Mouse (Mus musculus) kidney, postnatal 25 days (tissue): ENCODE data around the gene Exoc6.

Source experiments
- DNase-seq, 2 experiments: peaks; one replicate each; pipeline ENCODE4 v3.0.0; 2021; ENCODE audit warnings: mixed read lengths in 2 of 2

Gene Exoc6

DNA sequence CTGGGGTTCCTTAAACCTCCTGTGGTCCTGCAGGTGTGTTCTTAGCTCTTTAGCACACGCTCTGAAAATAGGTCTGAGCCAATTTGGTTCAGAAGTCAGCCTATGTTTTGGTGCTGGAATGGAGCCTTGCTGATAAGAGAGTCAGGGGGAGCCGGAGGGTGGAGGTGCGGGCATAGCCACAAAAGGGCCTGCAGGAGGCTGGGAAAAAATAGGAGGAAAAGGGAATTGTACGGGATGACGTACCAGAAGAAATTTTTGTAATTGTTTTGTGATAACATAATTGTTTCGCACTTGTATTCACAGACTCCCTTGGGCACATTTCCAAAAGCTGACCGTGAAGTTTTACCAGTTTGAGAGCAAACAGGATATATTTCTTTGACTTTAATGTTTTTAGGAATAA, 10.0 kb upstream of the Exoc6 start:
- peak in 1 of 2 experiments; percentile 49 for DNase-seq

DNA sequence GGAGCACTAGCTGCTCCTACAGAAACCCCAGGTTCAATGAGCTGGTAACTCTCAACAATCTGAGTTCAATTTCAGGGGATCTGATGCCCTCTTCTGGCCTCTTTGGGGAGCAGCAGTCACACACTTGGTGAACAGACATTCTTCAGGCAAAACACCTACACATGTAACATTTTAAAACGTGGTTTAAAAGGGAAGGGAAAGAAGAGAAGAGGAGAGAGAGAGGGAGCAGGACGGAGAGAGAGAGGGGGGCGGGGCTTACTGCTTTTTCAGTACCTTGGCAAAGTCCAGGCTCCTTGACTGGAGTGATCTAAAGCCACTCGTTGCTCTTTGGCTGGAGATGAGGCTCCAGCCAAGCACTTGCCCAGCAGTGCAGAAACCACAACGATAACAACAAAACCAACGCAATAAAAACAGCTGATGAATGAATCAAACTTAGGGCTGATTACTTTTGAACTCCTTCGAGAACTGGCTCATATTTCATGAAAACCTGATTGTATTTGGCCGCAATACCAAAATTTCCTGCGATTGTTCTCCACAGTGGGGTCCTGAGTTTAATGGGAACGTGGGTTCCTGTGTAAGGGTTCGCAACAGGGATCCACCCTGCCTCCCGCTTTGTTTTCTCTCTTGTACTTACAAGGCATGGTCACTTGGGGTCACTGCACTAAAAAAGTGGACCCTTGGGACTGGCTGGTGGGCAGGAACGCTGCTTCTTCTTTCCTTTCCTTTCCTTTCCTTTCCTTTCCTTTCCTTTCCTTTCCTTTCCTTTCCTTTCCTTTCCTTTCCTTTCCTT, 6.5 kb upstream of the Exoc6 start:
- peak; percentile 66 to 70 for DNase-seq

DNA sequence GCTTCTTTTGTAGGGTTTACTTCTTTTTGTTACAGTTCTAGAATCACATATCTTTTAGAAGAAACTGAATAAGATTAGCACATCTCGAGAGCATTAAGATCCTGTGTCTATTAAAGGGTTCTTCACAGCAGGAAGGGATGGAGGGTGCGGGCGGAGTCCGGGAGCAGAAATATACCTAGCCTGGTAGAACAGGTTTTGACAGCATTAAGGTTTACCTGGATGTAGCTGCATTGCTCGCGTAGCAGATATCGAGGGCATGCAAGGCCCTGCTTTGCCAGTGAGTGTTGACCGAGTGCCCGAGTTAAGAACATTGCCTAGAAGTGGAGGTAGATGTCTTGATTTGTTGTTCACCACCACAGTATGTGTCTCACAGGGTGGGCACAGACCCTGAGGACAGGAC, 5.7 kb upstream of the Exoc6 start:
- no peak for DNase-seq

DNA sequence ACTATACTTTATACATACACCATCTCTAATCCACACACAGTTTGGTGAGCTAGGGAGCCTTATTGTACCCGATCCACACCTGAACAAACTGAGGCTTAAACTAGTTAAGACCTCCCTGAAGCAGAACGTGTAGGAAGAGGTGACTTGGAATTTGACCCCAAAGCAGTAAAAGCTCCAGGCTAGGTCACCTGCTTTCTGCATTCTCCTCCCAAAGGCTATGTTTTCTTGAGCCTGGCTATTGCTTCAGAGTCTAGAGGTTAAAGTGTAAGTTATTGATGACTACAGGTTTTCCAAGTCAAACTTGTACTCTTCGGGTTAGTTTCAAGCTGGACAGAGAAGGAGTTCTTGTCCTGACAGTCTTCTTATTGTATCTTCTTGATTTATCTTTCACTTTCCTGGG, 5.0 kb upstream of the Exoc6 start:
- no peak for DNase-seq

DNA sequence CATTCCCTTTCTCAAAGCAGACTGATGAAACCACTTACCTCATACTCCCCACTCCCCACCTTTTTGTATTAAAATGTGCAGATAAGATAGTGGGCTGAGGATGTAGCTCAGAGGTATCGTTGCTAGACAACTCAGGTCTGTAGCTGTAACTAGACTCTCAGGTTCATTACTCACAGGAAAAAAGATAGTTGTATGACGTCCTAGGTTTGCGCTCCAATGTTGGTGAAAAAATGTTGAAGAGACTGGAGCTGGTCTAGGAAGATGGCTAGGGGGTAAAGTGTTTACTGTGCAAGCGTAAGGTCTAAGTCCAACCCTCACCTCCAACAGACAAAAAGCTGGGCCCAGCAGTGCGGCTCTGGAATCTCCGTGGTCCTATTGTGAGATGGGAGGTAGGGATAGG, 4.5 kb upstream of the Exoc6 start:
- DNase-seq: no peak

DNA sequence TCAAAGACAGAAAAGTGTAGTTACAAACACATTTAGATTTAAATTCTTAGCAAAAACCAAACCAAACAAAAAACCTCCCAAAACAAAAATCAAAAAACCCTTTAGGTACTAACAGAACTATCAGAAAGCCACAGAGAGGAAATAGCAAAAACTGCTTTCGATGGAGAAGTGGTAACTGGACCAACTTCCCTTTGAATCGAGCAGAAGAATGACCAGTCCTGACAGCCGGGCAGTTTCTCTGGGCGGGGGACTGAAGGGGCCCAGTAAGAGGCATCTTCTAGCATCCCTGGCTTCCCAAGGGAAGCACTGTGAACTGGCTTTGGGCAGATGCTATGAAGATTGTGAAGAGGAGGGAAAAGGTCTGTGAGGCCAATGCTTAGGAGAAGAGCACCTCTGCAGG, 3.4 kb upstream of the Exoc6 start:
- no peak for DNase-seq

DNA sequence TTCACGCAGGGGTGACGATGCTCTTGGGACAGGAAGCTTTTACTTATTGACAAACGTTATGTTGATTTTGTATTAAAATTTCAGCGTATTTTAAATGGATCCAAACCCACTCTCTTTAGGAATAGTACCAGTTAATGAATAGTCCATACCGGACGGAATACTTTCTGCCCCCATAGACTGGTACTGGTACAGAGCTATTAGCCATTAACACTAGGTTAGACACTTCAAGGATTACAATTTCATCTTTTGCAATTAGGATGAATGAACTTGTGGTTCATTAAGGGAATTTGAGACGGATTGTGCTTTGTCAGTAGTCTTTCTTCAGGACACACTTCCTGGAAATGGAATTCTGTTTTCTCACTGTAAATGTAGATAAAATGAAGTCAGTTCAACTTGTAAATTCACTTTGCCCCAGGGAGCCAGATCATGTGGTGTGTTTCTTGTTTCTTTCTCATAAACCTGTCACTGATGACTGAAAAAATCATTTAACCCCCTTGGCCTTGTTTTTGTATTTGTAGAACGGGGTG, 885 bp downstream of the Exoc6 start:
- DNase-seq: no peak

DNA sequence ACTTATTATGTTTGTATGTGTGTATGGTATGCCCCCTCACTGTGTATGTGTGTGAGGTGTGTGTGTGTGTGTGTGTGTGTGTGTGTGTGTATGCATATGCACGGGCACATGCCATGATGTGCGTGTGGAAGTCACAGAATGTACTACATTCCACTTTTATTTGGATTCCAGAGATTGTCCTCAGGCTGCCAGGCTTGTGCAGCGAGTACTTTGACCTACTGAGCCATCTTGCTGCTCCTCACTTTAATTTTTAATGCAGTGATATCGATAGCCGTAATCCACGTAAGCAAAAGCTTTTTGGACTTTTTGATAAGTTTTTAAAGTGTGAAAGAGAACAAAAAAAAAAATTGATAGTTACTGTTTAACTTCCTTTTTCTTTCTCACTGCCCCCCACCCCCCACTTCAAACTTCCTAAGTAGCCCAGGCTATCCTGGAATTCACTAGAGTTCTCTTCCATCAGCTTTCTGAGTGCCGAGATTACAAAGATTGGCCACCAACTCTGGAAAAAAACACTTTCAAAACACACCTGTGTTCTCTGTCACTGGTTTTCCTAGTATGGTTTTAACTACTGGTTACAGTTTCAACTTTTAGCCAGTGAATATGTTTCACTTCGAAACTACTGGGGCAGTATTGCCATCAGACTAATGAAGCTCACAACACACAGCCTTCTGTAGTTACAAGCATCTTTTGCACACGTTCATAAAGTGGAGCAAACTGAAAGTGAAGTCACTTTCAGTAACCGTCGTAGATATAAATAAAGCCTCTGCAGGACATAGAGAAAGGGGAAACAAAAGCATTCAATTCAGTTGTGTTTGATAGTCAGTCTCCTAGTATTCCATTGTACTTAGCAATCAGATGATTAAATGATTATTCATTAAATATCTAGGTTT, 3.4 kb downstream of the Exoc6 start:
- peak in 1 of 2 experiments; percentile 45 for DNase-seq

DNA sequence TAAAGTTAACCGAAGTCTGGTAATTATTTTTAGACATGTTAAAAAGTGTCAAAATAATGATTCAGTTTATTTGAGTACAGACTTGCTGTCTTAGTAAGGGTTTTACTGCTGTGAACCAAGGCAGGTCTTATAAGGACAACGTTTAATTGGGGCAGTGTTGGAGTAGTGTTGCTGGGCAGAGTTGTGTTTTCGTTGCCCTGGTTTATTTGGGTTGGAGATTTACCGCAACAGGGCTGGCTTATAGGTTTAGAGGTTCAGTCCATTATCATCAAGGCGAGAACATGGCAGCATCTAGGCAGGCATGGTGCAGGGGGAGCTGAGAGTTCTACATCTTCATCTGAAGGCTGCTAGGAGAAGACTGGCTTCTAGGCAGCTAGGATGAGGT, 4.0 kb downstream of the Exoc6 start:
- DNase-seq: peak in 1 of 2 experiments; percentile 49

DNA sequence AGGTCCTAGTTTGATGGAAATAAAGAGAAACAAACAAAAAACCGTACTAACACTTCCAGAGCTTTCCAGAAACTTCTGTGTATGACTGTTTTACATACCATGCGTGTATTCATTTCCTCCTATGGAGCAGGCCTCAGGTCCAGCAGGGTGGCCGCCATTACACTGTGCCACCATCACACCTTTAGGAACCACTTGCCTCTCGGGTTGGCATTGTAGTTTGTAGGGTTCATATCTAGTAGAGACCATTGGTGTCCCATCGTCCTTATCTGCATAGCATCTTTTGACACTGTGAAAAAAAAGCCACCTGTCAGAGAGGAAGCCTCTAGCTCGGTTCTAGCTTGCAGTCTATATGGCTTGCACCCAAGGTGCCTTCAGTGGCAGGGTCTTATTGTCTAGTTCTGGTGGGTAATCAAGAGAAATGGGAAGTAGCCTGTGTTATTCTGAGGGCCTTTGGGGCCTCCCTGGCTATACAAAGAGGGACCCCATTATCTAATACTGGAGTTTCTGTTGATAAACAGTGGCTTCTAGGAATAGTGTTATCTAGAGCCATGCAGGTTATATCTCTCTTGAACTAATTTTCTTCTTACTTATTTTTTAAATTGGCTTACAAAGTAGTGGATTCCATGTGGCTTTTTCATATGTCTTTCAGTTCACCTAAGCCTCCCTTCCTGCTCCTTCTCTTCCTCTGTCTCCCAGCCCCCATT, 5.8 kb downstream of the Exoc6 start:
- DNase-seq: no peak

DNA sequence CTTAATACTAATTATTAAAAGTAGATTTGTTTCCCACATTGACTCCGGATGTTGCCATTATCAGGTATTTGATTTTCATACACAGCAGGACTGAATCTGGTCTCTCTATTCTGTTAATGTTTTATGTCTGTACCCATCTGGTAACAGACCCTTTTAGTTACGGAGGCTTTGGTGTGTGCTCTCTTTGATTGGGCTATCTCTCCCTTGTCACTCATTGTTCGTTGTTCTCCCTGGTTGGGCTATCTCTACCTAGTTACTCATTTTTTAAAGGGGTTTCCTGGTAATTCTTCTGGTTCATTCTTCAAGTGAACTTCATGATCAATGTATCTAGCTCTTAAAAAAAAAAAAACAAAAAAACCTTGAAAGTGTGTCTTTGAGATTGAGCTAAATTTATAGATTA, 7.7 kb downstream of the Exoc6 start:
- no peak for DNase-seq

DNA sequence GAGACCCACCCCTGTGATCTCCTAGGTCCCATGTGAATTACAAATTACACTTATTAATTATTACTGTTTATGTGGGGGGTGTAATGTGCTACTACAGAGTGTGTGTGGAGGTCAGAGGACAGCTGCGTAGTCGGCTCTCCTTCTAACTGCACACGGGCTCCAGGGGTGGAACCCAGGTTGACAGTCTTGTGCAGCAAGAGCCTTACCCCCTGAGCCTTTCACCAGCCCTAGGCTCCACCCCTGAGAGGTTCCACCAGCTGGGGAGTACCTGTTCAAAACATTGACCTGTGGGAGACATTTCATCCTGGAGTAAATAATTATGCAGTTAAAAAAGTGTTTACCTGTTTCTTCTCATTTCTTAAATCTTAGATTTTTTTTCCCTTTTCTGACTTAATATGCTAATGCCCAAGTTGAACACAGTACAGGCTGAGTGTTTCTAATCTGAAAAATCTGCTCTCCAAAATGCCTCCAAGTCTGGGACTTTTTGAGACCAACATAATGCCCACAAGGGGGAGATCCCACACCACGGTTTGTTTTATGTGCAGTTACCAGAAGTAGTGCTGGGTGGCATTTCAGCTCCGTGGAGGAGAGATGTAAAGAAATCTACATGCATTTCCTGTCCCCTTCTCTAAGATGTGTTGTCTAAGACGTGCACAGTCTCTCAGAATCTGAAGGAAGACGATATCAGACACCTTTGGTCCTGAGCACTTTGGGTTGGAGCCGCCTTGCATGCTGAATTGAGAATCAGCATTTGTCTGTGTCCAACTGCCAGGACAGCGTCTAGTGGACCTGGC, 9.3 kb downstream of the Exoc6 start:
- peak; percentile 57 to 84 for DNase-seq

DNA sequence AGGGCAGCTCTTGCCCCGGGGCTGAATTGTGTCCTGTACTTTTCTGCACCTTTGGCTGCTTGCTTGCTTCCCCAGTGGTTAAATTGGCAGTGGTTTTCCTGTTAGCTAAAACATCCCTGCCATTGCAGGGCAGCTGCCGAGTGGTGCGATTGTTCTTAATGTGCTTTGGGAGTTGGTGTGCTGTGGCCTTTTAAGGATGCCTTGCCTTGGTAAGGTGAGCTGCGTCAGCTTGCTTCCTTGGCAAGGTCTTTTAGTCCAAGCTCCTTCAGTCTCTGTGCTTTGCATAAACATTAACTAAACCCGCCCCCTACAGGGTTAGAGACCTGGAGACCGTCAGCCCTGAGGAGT, 9.8 kb downstream of the Exoc6 start:
- peak; percentile 62 to 75 for DNase-seq

DNA sequence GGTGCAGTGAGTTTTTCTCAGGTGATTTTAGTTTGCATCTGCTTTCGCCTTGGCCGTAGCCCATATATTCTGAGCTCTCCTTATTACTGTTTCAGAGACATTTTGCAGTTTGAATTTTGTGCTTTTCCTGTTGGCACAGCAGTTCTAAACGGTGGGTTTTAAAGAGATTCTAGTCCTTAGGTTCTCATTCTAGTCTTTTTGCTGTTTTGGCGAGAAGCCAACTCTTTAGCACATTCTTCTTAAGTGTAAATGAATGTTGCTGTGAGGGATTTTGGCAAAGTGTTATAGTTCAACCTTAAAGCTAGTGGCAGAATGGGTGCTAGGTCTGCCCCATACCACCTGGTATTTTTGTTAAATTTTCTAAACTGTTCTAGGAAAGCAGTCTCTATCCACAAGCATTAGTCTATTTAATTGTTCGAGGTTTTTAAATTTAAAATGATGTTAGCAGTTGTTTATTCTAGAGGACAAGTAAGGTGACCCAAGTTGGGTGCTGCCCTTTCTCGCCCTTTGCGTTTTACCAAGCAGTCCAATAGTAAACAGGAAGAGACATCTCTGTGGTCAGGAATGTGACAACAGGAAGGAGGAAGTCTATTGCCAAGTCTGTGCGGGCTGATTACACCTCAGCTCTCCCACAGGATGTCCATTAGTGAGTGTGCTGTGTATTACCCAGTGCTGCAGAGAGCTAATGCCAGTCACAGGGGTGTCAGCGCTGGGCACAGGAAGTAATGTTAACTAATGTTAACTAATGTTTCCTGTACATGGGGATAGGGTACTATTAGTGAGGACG, 11.1 kb downstream of the Exoc6 start:
- DNase-seq: peak; percentile 46 to 69

DNA sequence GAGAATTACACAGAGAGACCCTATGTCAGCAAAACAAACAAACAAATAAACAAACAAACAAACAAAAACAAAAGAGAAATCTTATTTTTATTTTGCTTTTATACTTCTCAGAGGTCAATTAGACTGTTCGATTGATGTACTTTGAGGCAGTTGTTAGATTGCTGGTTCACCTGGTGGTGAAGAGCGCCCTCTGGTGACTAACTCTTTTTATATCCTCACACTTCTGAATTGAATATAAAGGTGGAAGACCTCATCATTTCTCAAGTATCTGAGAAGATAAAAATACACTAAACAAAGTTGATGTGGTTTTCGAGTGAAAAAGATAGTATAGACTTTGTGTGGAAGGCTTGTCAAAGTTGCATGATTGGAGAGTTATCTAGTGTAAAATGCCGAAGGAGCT, 13.5 kb downstream of the Exoc6 start:
- DNase-seq: peak; percentile 44 to 72

DNA sequence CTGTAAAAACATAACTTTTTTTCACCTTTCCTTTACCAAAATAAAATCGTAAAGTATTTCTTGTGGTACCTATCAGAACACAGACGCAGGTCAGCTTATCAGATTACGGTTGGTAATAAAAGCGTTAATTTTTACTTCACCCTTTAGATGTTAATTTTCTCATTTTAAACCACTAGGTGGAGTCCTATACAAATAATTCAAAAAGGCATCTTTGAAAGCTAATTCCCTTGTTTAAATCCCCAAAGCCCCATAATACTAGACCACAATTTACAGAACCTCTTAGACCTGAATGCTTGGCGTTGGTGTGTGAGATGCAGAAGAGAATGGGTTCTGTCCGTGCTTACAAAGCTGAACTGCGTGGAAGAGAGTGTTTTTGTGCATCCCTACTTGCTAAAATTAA, 15.6 kb downstream of the Exoc6 start:
- no peak for DNase-seq

DNA sequence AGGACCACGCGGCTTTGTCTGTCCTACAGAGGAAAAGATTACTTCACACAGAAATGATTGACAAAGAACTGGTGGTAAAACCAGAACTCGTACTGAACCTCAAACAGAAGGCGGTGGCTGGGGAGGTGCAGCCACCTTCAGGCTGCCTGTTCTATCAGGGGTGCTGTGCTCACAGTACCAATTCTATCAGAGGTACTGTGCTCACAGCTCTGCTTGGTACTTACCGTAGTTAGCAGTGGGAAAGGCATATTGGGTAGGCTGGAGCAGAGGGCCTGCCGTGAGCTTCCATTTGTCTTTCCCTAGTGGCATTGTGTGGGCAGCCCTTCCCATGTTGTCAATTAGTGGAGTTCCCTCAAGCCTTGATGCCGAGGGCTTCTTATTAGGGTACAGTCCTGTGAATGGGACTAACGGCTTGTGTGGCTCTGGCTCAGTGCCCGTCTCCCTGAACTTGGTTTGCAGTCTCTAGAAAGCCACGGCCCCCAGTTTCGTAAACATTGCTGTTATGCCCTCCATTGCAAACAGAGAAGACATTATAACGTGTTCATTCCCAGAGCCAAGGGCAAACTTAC, 19.1 kb downstream of the Exoc6 start:
- no peak for DNase-seq

DNA sequence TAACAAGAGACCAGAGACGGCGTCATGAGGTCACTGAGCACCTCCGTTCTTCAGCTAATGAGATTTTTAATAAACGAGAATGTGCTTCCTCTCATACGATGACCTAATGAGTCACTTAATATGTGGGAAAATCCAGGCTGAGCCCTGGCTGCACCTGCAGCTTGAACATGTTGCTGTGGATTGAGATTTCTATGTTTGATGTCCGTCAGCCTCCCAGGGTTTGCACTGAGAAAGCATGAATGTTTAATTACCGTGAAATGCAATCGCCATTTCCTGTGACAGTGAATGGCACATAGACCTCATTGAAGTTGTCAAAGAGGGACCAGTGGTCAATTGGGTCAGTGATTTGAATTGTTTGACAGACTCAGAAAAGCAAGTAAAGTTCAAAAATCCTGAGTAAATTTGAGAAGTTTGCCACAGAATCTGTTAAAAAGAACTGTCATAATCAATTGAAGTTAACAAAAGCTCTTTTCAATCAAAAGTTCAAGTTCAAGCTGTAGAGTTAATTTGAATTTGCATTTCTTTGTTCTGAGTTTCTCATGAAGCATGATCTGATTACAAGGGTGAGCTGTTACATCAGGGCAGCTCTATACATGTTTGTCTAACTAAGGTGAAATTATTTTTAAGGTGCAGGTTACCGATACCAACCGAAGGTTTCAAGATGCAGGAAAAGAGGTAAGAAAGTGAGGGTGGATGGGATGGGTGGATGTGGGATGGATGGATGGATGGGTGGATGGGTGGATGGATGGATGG, 20.9 kb downstream of the Exoc6 start:
- DNase-seq: no peak

DNA sequence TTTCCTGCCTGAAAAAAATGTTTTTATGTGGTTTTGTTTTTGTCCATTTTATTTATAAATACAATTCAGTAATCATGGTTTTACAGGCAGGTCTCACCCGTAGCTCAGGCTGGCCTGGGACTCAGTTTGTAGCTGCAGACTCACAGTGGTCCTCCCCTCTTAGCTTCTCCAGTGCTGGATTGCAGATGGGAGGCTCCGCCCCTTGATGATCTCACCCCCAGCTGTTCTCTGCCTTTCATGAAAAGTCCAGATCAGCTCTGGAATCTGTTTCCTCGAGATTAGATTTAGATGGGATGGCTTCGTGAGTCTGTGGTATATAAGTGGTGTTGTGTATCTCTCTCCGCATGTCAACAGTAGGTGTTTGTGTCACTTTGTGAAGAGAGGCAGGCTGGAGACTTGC, 24.6 kb downstream of the Exoc6 start:
- no peak for DNase-seq

DNA sequence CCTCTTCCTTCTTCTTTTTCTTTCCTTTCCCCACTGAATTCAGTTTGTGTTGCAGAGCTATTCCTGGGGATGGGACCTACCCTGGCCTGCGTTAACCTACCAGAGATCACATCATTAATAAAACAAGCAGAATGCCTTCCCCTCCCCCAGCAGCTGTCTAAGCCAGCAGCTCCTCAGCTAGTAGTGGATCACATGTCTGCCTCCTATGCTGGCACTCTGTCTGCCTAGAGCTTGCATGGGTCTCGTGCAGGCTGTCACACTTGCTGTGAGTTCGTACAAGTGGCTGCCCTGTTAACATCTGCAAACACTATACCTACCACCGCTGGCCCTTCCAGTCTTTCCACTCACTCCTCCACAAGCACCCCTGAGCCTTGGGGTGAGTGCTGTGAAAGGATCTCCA, 29.4 kb downstream of the Exoc6 start:
- DNase-seq: peak; percentile 35 to 49

DNA sequence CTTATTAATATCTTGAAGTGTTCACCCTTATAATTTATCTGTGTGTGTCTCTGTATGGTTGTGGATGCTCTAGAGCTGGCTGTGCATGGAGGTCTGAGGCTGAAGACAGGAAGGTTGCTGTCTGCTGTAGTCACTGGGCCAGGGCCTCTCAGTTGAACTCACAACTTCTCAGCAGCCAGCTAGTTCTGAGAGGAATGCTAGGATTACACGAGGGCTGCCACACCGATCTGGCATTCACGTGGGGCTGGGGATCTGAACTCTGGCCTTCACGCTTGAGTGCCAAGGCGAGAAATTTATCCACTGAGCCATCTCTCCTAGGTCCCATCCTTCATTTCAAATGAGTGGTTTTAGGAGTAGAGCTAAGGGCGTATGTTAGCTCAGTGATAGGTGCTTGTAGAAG, 30.2 kb downstream of the Exoc6 start:
- DNase-seq: peak; percentile 66 to 86
